Mouse (Mus musculus): ENCODE data around the gene Cpeb3. TPM values are rescaled to one million over a fixed set of nuclear protein-coding genes. Genes with fewer than 3 reads are reported as not detected.
A peak's percentile ranks its signal among the peaks of the same experiment; 100 is the strongest.

Cpeb3 gene
- polyA plus RNA-seq, 1 experiment, result 9.1 TPM

DNA sequence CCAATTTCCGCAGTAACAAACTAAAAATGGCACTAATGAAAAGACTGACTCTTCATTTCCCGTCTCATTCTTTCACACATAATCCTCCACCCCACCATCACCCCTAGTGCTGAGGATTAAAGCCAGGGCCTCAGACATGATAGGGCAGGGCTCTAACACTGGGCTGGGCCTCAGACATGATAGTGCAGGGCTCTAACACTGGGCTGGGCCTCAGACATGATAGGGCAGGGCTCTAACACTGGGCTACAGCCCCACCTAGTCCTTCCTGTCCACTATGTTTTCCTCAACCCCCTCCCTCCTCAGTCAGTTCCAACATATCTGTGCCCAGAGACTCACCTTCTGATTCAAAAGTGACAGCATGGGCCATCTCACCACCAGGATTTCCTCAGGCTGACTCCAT, 107.7 kb downstream of the Cpeb3 start:
- no peaks in the 10 kb centered on the region for H3K4me1 ChIP-seq (ENCODE audit: control insufficient read depth, insufficient read depth, low read length)
- H3K4me3 ChIP-seq (replicated peaks; ENCODE audit: control insufficient read depth, low read depth, low read length), result no peak overlapping the region
- 80% methylated on average over 2 of the region's 2 CpGs for WGBS
- no peak for TF ChIP-seq CTCF (IDR thresholded peaks at IDR 0.05; ENCODE audit: control insufficient read depth, insufficient read depth, low read length)
- TF ChIP-seq POLR2A (IDR thresholded peaks at IDR 0.05; ENCODE audit: borderline replicate concordance, control insufficient read depth, low read depth, low read length), result no peak
- no peak overlapping the region for H3K27ac ChIP-seq (ENCODE audit: control insufficient read depth, insufficient read depth, low read depth, low read length, poor library complexity)

DNA sequence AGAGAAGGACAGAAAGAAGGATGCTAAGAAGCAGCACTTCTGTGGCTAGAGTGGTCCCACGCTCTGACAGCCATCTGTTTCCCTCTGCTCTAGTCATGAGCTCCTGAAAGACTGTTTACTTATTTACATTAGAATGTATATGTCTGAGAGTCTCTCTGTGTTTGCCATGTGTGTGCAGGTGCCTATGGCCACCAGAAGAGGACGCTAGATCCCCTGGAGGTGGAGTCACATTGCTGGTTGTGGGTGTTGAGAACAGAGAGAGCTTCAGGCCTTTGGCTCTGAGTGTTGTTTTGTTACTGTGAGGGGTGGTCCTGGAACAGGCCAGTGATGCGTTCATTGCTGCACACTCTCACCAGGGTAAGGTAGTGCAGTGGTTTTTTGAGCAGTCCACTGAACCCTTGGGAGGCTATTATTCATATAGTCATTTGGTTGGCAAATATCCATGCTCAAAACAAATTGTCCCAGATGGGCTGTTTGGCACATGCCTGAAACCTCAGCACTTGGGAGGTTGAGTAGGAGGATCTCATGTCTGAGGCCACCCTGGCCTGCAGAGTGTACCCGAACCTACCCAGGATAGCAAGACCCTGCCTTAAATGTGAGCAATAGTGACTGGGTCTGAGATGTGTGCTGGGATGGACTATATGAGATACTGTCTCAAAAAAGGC, 112.6 kb downstream of the Cpeb3 start:
- Histone ChIP-seq H3K27ac (ENCODE audit: control insufficient read depth, insufficient read depth, low read depth, low read length, poor library complexity) (no peak overlapping the region), H3K4me1 (ENCODE audit: control insufficient read depth, insufficient read depth, low read length) (no peaks in the 10 kb centered on the region), H3K4me3 (replicated peaks; ENCODE audit: control insufficient read depth, low read depth, low read length) (no peak overlapping the region)
- TF ChIP-seq POLR2A (IDR thresholded peaks at IDR 0.05; ENCODE audit: borderline replicate concordance, control insufficient read depth, low read depth, low read length) (no peak), CTCF (IDR thresholded peaks at IDR 0.05; ENCODE audit: control insufficient read depth, insufficient read depth, low read length) (peak; percentile 10; the same call in 1 of the 2 replicates)
- 87% methylated on average over 4 of the region's 4 CpGs for WGBS

DNA sequence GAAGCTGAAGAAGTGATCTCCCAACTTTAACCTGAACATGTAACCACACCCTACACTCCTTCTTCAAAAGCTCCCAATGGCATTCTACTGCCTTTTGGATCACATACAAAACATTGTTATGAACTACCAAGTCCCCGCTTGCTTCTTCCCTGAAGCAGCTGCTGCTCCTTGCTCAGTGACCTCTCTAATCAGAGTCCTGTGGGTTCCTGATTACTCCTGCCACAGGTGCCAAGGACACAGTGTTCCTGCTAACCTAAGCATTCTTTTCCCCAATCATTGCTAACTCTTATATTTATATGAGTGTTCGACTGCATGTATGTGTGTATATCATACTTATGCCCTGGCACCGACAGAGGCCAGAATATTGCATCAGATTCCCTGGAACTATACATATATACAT, 115.2 kb downstream of the Cpeb3 start:
- H3K27ac ChIP-seq (ENCODE audit: control insufficient read depth, insufficient read depth, low read depth, low read length, poor library complexity), result no peak overlapping the region
- WGBS, result 89% methylated on average over 3 of the region's 3 CpGs
- no peaks in the 10 kb centered on the region for H3K4me1 ChIP-seq (ENCODE audit: control insufficient read depth, insufficient read depth, low read length)
- no peak for TF ChIP-seq CTCF (IDR thresholded peaks at IDR 0.05; ENCODE audit: control insufficient read depth, insufficient read depth, low read length)
- TF ChIP-seq POLR2A (IDR thresholded peaks at IDR 0.05; ENCODE audit: borderline replicate concordance, control insufficient read depth, low read depth, low read length), result no peak
- H3K4me3 ChIP-seq (replicated peaks; ENCODE audit: control insufficient read depth, low read depth, low read length), result no peak overlapping the region

DNA sequence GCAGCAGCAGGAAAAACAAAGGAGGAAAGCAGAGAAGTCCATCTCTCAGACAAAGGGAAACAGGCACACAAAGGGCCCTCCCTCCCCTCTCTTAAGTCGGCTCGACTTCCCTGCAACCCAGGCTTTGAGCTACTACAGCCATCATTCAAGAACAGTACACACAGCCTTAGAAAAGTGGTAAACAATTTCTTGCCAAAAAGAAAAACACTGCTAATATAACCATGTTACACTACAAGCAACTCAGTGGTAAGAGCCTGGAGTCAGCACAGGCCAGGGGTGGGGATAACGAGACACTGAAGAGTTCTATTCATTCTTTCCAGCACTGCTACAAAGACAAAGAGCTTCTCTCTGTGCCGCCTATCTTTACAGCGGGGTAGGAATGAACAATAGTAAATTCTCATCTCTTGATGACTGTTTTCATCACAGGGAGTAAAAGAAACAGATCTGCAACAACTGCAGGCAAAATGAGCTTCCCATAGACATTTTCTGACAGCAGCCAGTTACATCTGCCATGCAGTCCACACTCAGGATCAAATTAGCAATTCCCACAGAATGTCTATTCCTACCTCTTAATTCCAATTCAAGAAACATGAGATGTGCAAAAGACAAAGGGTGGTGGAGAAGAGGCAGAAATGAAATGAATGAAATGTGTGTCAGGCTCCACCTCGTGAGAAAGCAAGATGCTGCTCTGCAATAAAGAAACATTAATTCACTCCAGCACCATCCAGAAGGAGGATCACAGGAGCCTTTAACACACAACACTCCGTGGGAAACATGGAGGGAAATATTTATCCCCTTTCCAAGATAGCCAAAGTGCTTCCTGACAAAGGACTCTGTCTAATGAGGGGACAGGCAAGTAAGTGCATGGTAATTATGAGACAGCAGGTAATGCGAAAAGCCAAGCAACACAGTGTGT, 118.0 kb downstream of the Cpeb3 start:
- H3K27ac ChIP-seq (ENCODE audit: control insufficient read depth, insufficient read depth, low read depth, low read length, poor library complexity), result no peak overlapping the region
- WGBS, result 67% methylated on average over 8 of the region's 8 CpGs
- TF ChIP-seq POLR2A (IDR thresholded peaks at IDR 0.05; ENCODE audit: borderline replicate concordance, control insufficient read depth, low read depth, low read length) (no peak), CTCF (IDR thresholded peaks at IDR 0.05; ENCODE audit: control insufficient read depth, insufficient read depth, low read length) (no peak)
- H3K4me3 ChIP-seq (replicated peaks; ENCODE audit: control insufficient read depth, low read depth, low read length), result no peak overlapping the region
- H3K4me1 ChIP-seq (ENCODE audit: control insufficient read depth, insufficient read depth, low read length), result no peaks in the 10 kb centered on the region

DNA sequence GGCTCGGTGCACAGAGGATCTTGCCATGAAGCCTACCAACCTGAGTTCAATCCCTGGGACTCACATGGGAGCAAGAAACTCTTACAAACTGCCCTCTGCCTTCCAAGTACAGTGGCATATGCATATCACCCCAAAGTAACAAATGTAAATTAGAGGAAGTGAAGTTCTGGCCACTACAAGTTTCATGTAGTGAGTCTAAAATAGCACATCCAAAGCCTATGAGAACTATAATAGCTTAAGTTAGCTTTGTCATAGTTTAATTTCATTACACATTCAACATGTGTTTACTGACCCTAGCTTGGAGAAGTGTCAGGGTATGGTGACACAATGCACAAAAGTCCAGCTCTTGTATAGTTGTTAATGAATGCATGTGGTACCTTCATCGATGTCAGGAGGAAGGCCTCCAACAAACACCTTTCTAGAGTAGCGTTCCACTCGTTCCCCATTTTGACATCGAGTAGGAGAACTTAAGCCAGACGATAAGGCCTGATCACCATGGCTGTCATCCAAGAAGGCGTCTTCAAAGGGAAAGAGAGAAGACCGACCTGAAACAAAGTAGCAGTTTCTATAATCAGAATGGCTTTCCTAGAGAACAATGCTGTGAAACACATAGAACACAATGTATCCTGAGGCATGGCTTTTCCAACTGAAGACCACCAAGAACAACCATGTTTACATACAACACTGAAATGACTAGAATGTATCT, 120.2 kb downstream of the Cpeb3 start:
- no peak overlapping the region for H3K27ac ChIP-seq (ENCODE audit: control insufficient read depth, insufficient read depth, low read depth, low read length, poor library complexity)
- no peaks in the 10 kb centered on the region for H3K4me1 ChIP-seq (ENCODE audit: control insufficient read depth, insufficient read depth, low read length)
- no peak overlapping the region for H3K4me3 ChIP-seq (replicated peaks; ENCODE audit: control insufficient read depth, low read depth, low read length)
- TF ChIP-seq POLR2A (IDR thresholded peaks at IDR 0.05; ENCODE audit: borderline replicate concordance, control insufficient read depth, low read depth, low read length) (no peak), CTCF (IDR thresholded peaks at IDR 0.05; ENCODE audit: control insufficient read depth, insufficient read depth, low read length) (no peak)
- 82% methylated on average over 8 of the region's 8 CpGs for WGBS

DNA sequence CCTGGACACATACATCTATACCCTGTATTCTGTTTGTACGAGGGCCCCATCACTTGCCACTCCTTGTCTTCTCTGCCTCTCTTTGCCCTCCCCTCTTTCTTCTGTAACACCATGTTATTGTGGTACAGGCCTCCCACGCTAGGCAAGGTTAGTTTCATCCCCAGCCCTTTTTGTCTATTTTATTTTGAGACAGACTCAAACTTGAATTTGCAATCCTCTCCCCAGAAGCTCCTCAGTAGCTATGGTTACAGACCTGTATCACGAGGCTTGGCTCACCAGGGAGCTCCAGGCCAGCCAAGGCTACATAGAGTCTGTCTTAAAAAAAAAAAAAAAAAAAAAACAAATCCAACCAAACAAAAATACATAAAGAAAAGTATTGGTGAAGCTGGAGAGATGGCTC, 123.9 kb downstream of the Cpeb3 start:
- no peaks in the 10 kb centered on the region for H3K4me1 ChIP-seq (ENCODE audit: control insufficient read depth, insufficient read depth, low read length)
- TF ChIP-seq CTCF (IDR thresholded peaks at IDR 0.05; ENCODE audit: control insufficient read depth, insufficient read depth, low read length) (no peak), POLR2A (IDR thresholded peaks at IDR 0.05; ENCODE audit: borderline replicate concordance, control insufficient read depth, low read depth, low read length) (no peak)
- H3K27ac ChIP-seq (ENCODE audit: control insufficient read depth, insufficient read depth, low read depth, low read length, poor library complexity), result no peak overlapping the region
- 80% methylated on average over 3 of the region's 3 CpGs for WGBS
- no peak overlapping the region for H3K4me3 ChIP-seq (replicated peaks; ENCODE audit: control insufficient read depth, low read depth, low read length)

DNA sequence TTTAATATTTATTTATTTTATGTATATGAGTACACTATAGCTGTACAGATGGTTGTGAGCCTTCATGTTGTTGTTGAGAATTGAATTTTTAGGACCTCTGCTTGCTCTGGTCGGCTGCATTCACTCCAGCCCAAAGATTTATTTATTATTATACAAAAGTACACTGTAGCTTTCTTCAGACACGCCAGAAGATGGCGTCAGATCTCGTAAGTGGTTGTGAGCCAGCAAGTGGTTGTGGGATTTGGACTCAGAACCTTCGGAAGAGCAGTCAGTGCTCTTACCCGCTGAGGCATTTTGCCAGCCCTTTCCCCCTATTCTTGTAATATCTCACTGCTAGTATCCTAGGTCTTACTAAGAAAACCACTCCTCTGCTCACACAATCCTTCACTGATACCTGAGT, 126.9 kb downstream of the Cpeb3 start:
- TF ChIP-seq POLR2A (IDR thresholded peaks at IDR 0.05; ENCODE audit: borderline replicate concordance, control insufficient read depth, low read depth, low read length), result no peak
- TF ChIP-seq CTCF (IDR thresholded peaks at IDR 0.05; ENCODE audit: control insufficient read depth, insufficient read depth, low read length), result no peak
- Histone ChIP-seq H3K4me3 (replicated peaks; ENCODE audit: control insufficient read depth, low read depth, low read length) (no peak overlapping the region), H3K27ac (ENCODE audit: control insufficient read depth, insufficient read depth, low read depth, low read length, poor library complexity) (no peak overlapping the region), H3K4me1 (ENCODE audit: control insufficient read depth, insufficient read depth, low read length) (no peaks in the 10 kb centered on the region)
- WGBS, result 63% methylated on average over 6 of the region's 6 CpGs

DNA sequence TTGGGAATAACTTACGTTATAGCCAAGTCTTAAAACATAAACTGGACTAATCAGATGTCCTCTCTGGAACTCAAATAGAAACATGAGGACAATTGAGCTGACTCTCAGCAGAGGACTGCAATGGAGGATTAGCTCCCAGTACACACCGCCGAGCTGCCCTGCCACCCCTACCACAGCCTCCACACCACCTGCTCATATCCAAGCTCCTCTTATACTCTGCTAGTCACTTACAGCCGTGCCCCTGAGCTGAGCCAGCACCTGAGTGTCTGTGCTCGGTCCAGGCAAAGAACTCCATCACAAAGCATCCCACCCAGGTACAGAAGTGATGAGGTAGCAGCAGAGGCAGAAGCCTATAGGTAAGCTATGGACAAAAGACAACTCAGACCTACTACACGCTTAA, 129.2 kb downstream of the Cpeb3 start:
- TF ChIP-seq CTCF (IDR thresholded peaks at IDR 0.05; ENCODE audit: control insufficient read depth, insufficient read depth, low read length) (no peak), POLR2A (IDR thresholded peaks at IDR 0.05; ENCODE audit: borderline replicate concordance, control insufficient read depth, low read depth, low read length) (no peak)
- Histone ChIP-seq H3K4me1 (ENCODE audit: control insufficient read depth, insufficient read depth, low read length) (no peaks in the 10 kb centered on the region), H3K4me3 (replicated peaks; ENCODE audit: control insufficient read depth, low read depth, low read length) (no peak overlapping the region), H3K27ac (ENCODE audit: control insufficient read depth, insufficient read depth, low read depth, low read length, poor library complexity) (no peak overlapping the region)
- WGBS, result 86% methylated on average over 6 of the region's 6 CpGs

Data from bone marrow, adult 2 months (tissue).